Mouse (Mus musculus): ENCODE data around the gene Urad. TPM values are rescaled to one million over a fixed set of nuclear protein-coding genes. Genes with fewer than 3 reads are reported as not detected.

The Urad gene
- total RNA-seq, 2 experiments from 2014 or later: not detected

GRCm38 (mm10) chr5:147302746-147303400 is 19.4 kb downstream of the Urad start:
- no peak for ATAC-seq (replicated peaks; ENCODE audit: low FRiP score, poor library complexity, severe bottlenecking)

GRCm38 (mm10) chr5:147302141-147302540 is 20.1 kb downstream of the Urad start:
- ATAC-seq (replicated peaks; ENCODE audit: low FRiP score, poor library complexity, severe bottlenecking): no peak

- no peak for ATAC-seq (replicated peaks; ENCODE audit: low FRiP score, poor library complexity, severe bottlenecking)
These were observed 20.5 kb downstream of the Urad start for GRCm38 (mm10) chr5:147301781-147302070.

- no peak for ATAC-seq (replicated peaks; ENCODE audit: low FRiP score, poor library complexity, severe bottlenecking)
These were observed 21.1 kb downstream of the Urad start for GRCm38 (mm10) chr5:147300917-147301780.

- ATAC-seq (replicated peaks; ENCODE audit: low FRiP score, poor library complexity, severe bottlenecking): no peak
These were observed 22.3 kb downstream of the Urad start for GRCm38 (mm10) chr5:147300001-147300363.

GRCm38 (mm10) chr5:147299255-147300000 is 22.8 kb downstream of the Urad start:
- no peak for ATAC-seq (replicated peaks; ENCODE audit: low FRiP score, poor library complexity, severe bottlenecking)

GRCm38 (mm10) chr5:147297249-147297648 is 25.0 kb downstream of the Urad start:
- ATAC-seq (replicated peaks; ENCODE audit: low FRiP score, poor library complexity, severe bottlenecking): no peak

- ATAC-seq (replicated peaks; ENCODE audit: low FRiP score, poor library complexity, severe bottlenecking): no peak
These were observed 28.1 kb downstream of the Urad start for GRCm38 (mm10) chr5:147294121-147294520.

GRCm38 (mm10) chr5:147293127-147293910 is 28.9 kb downstream of the Urad start:
- peak; percentile 57; the same call in 1 of the 2 replicates for ATAC-seq (replicated peaks; ENCODE audit: low FRiP score, poor library complexity, severe bottlenecking)

- 0 out of 2 replicates have a peak, but pooled peaks have one; percentile 35 for ATAC-seq (replicated peaks; ENCODE audit: low FRiP score, poor library complexity, severe bottlenecking)
These were observed 29.6 kb downstream of the Urad start for GRCm38 (mm10) chr5:147292506-147293120.

- no peak for ATAC-seq (replicated peaks; ENCODE audit: low FRiP score, poor library complexity, severe bottlenecking)
These were observed 30.3 kb downstream of the Urad start for GRCm38 (mm10) chr5:147291764-147292505.

GRCm38 (mm10) chr5:147284365-147284764 is 37.9 kb downstream of the Urad start:
- no peak for ATAC-seq (replicated peaks; ENCODE audit: low FRiP score, poor library complexity, severe bottlenecking)

GRCm38 (mm10) chr5:147277547-147277925 is 44.7 kb downstream of the Urad start:
- ATAC-seq (replicated peaks; ENCODE audit: low FRiP score, poor library complexity, severe bottlenecking): no peak

GRCm38 (mm10) chr5:147276701-147277546 is 45.3 kb downstream of the Urad start:
- ATAC-seq (replicated peaks; ENCODE audit: low FRiP score, poor library complexity, severe bottlenecking): no peak

GRCm38 (mm10) chr5:147275761-147276160 is 46.5 kb downstream of the Urad start:
- ATAC-seq (replicated peaks; ENCODE audit: low FRiP score, poor library complexity, severe bottlenecking): no peak

GRCm38 (mm10) chr5:147274174-147275141 is 47.8 kb downstream of the Urad start:
- ATAC-seq (replicated peaks; ENCODE audit: low FRiP score, poor library complexity, severe bottlenecking): no peak

- ATAC-seq (replicated peaks; ENCODE audit: low FRiP score, poor library complexity, severe bottlenecking): no peak
These were observed 49.4 kb downstream of the Urad start for GRCm38 (mm10) chr5:147272808-147273345.
